Mouse (Mus musculus) thymus, adult 18-20 months (tissue): ENCODE data around the gene Ccl2.
A peak's percentile ranks its signal among the peaks of the same experiment; 100 is the strongest.

Experiments
- DNase-seq, 2 experiments: peaks; one replicate each; pipeline ENCODE4 v3.0.0; 2022; ENCODE audit warnings: mixed read lengths in 2 of 2

Gene Ccl2

DNA sequence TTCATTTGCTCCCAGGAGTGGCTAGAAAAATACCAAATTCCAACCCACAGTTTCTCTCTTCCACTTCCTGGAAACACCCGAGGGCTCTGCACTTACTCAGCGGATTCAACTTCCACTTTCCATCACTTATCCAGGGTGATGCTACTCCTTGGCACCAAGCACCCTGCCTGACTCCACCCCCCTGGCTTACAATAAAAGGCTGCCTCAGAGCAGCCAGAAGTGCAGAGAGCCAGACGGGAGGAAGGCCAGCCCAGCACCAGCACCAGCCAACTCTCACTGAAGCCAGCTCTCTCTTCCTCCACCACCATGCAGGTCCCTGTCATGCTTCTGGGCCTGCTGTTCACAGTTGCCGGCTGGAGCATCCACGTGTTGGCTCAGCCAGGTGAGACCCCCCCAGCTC, at the start of gene Ccl2:
TSS of gene Ccl2 (plus strand) at position 216 of the 400 bp plus-strand sequence.
- DNase-seq: peak in 1 of 2 experiments; percentile 7

DNA sequence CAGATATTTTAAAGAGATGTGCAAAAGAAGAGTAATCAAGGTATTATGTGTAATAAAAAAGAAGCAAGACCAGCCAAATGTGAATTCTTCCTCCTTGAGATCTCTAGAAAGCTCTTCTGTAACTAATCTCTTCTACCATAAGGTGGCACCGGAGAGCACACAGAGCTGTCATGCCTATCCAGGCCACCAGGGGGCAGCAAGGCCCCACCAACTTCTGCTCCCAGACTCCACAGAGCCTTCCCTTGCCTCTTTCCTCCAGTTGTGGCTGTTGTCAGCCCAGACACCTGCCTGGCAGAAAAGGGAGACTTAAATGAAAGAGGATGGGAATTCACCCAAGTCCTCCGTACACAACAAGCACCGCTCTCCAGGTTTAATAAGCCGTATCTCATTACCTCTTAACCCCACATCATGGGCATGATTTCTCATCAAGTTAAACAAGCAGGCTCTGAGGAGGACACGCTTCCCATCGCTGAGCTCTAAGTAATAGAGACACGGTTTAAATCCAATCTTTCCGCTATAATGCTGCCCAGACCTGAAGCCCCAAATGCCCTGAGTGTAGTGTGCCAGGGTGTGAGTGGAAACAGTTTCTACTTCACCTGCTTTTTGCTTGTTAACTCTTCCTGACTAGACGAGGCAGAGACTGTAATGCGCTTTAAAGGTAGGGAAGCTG, 39.1 kb upstream of the Ccl2 start:
- peak in 1 of 2 experiments; percentile 7 for DNase-seq

DNA sequence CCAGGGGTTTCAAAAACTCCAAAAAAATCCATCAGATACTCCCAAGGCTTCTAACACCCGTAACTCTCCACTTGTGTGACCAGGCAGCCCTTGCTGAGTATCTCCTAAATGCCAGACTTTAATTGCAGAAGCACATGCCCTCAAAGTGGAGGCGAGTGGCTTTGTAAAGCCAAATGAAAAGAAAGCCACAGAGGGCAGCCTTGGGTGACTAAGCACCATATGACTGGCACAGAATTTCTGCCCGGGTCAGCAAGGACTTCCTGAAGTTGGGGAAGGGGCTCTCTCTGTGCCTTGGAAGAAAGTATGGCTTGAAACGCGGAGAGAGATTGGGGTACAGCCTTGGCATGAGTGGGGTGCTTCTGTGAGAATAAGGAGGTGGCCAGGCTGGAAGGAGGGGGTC, 38.3 kb upstream of the Ccl2 start:
- DNase-seq: no peak

DNA sequence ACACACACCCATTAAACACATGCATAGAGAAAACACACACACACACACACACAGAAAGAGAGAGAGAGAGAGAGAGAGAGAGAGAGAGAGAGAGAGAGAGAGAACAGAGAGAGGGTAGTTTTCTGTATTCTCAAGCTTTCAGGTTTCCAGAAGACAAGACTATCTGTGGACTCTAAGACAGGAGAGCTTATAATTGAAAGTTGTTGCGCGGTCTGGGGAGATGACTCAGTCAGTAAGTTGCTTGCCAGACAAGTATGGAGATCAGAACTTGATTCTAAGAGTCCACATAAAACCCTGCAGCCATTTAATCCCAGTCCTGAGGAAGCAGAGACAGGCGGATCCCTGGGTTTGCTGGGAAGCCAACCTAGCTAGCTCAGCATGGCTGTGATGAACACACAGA, 36.7 kb upstream of the Ccl2 start:
- no peak for DNase-seq

DNA sequence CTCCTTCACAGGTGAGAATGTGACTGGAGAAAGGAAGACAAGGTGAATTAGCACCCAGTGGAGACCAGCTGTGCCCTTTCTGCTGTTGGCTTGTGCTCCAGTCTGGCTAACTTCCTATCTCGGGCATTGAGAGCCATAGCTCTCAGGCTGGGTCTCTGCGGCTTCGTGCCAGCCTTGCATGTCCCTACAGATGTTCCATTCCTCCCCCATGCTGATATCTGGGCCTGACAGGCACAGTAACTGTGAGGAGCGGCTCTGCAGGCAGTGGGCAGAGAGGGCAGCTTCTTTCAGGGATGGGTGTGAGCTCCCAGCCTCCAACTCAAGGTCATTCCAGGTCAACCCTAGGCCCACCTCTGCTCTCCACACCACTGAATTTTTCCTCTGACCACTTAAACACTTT, 35.9 kb upstream of the Ccl2 start:
- DNase-seq: no peak

DNA sequence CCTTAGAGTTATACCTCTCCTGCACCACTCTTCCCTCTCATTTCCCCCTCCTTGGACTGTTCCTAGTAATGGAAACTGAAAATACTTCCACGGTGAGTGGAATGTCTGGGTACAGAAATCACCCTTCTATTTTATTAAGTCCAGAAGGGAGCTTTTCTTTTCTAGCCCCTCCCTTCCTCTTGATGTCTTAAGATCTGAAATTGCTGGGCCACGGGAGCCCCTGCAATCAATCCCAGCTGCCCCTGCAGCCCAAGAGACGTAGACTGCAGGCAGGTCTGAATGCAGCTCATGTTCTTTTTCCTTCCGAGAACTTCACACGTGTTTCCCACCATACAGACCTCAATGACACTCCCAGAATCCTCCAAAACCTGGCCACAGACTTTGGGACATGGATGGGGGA, 34.8 kb upstream of the Ccl2 start:
- no peak for DNase-seq

DNA sequence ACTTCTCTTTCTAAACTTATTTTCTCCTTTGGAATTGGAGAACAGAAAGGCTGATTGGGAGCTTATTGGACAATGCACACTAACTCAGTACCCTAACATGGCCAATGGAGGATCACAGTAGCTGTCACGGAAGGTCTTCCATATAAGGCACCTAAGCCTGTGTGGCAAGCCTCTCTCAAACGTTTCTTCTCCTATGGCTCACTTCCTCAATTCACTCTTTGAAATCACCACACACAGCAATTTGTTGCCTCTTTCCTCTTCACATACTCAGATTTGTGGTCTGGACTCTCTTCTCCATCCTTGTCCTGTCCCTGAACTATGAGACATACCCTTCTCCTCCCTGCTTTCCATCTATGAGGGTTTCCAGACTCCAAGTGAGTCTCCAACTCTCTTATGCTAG, 30.6 kb upstream of the Ccl2 start:
- no peak for DNase-seq

DNA sequence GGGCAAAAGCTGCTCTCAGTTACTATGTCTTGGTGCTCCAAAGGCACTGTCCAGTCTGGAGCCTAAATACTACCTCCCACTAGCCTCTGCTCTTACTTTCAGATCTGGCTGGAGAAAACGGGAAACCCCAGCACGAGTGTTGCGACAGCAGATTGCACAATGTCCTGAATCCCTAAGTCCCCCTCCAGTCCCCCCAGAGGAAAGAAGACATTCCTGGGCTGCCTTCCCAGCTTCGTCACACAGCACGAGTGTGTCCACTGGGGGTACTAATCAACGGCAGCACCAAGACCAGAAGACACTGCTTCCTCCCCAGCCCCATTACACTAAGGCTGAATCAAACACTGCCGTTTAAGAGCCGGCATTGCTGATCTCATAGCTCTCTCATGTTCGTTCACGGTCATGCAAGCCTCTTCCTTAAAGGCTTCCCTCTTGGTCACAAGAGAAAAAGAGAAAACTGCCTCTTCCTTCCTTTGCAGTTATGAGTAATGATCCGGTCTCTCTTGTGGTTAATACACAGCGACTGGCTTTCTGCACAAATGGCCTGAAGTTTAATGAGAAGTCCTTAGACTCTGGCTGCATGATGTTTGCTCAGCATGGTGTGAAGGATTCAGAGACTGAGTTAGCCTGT, 28.5 kb upstream of the Ccl2 start:
- DNase-seq: peak; percentile 6 to 8

DNA sequence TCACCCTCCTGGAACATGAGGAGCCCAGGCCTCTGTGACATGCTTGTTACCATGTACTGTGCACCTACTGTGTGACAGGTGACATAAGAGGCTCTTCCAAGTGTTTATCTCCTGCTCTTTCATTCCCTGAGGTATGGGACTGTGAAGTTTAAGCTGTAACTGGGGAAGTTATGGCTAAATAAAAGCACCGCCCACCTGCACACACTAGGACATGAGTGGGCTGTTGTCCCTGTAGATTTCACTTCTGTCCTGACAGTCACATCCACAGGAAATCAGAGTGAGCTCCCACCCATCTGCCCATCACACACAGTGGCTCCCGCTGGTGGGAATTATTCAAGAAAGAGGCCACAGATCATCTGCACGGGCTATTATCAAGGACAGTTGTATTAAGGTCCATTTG, 25.3 kb upstream of the Ccl2 start:
- DNase-seq: no peak

DNA sequence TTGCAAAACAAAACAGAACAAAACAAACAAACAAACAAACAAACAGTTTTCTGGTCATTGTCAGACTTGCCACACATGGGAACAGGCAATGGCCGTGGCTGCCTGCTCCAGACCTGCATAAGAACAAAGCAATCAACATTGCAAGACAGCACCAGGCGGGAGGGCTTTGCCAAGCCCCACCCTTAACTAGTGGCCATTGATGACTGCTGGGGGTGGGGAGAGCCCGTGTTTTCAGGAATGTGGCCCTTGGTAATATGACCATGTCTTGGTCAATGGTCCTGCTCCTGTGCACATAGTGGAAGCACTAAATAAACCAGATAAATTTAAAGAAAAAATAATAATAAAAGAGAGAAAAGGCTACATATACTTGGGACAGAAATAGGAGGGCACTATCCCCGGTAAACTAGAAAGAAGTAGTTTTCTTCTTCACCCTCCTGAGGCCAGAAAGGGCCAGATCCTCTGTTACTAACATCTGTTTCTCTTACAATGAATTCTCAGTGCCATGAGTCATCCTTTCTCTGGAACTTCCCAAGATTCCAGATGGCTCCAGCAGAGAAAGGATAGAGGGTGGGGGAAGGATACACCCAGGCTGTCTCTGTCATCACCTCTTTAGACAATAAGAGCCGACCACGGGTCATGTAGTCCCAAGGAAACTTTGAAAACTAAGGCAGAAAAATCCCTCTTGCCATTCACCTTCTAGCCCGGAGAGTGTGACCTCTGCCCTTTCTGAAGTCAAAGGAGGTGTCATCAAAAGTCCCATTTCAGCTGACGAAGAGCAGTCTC, 23.8 kb upstream of the Ccl2 start:
- DNase-seq: no peak

DNA sequence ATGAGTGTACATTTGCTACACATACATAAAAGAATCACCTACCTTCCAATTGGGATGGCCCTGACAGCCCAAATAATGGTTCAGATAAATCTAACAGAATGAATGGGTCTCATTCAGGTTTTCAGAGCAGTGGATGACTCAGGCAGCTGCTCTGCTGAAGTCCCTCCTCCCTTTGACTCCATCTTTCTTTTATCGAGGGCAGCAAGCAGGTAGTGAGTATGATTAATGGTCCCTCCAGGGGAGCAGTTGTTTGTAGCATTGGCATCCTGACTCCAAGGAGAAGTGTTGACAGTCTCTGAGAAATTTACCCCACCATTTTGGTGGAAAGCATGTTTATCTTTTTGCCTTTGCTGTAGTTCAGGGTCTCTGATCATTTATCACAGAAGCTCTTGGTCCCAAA, 21.6 kb upstream of the Ccl2 start:
- no peak for DNase-seq

DNA sequence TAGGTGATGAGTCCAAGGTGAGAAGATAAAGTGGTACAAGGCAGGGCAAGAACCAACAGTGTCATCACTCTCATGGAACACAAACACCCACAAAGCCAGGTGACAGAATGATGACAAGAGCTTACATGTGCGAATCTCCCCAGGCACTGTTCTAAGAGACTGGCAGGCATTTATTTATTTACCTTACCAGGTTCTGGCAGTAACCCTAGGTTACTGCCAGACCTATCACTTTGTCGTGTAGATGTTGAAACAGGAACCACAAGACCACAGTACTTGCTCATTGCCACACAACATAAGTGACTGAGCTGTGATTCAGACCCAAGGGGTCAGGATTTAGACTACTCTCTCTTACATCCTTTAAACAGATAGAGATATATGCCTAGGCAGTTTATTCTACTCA, 20.3 kb upstream of the Ccl2 start:
- DNase-seq: no peak

DNA sequence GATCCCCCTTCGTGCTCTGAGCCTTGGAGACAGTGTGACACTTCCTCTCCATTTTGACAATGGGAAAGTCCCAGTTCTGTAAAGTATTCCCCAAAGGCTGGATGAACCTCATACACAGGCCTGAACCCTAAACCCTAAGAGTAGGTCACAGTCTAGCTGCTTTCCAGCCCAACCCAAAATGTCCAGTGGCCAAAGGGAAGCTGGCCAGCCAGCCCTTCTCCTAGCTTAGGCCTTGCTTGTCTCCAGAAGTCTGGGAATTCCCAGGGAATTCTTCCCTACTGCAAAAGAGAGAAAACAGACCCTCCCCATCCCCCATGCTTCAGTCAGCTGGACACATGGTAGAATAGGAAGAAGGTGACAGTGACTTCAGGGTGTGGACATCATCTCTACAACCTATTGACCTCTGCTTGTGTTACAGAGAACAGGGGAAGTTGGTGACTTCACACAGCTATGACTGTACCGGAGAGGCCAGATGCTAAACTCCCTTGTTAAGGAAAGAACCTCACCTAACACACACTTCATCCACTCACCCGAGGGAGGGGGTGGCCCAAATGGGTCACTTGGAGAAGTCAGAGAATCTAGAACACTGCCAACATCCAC, 19.1 kb upstream of the Ccl2 start:
- no peak for DNase-seq

DNA sequence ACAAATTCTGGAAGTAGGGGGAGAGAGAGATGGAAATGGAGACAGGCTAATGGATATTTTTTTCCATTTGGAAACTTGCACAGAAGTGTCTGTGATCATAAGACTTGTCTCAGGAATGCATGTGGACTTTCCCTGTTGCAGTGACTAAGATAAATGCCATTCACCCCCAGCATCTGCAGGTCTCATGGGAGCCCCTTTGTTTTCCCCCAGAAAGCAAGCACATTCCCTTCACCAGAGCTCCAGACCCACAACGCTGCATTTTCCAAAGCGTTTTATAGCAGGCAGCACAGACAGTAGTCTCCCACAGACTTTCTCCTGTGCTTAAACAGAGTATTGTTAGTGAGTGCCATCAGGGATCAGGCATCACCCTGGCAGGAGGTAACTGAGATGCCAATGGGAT, 16.0 kb upstream of the Ccl2 start:
- no peak for DNase-seq

DNA sequence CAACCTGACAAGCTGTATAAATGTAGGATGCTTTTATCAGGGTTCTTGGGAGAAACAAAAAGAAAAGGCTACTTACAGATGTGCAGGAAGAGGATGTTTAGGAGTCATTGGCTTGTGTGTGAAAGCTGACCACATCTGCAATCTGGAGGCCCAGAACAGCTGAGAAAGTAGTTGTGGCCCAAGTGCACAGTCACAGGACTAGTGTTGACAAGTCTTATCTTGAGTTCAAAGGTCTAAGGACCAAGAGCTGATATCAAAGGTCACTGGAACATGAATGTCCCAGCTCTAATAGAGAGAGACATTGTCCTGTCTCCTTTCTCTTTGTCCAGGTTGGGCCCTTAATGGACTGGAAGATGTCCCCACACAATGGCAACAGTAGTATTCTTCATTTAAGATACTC, 15.6 kb upstream of the Ccl2 start:
- DNase-seq: no peak

DNA sequence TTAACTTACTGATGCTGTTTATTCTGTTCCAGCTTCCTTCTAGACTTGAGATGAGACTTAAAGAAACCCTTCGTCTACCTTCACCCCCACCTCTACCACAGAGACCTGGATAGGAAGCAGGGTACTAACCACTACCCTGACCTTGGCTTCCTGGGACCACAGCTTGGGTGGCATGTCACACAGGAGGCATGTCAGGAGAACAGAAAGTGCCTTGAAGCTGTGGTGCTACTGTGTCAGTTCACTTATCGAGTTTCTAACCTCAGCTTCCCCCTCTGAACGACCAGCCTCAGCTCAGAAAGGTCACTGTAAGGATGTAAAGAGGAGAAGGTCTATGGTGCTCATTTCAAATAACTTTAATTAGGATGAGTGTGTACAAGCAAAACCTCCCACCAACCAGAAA, 14.0 kb upstream of the Ccl2 start:
- no peak for DNase-seq

DNA sequence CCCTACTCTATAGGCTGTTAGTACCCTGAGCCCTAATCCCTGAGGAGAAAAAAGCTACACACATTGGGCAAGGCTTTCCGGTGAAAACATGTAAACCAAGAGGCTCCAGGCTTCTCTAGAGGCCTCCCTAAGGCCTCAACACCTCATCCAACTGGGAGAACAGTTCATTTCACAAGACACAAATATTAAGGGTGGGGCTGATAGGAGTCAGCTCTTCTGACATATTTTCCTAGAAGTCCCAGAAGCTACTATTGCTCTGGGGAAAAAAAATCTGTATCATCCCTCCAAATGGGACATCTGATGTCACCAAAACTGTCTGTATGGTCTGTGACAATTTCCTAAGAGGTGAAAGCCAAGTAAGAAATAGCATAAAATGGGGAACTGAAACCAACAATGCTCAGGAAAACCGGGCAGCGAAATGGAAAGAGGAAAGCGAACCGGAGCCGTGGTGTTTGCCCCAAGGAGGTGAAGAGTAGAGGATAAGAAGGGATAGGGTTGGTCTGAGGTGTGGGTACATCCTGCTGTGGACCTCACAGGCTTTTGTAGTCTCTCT, 12.8 kb upstream of the Ccl2 start:
- no peak for DNase-seq

DNA sequence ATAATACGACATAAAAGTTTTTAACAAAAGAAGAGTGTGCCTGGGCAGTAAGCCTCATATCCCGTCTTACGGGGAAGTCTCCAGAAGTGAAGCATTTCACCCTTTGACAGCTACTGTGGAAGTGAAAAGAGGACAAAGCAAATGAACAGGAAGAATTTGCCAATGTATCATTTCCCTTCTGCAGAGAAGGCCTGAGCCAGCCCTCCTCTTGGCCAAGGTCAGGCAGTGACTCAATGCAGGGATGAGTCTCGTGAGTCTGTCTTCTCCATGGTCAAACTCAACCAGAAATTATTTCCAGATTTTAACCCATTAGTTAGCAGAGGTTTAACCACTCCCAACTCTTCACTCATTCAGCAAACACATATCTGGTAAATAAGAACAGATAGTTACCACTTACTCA, 11.6 kb upstream of the Ccl2 start:
- no peak for DNase-seq

DNA sequence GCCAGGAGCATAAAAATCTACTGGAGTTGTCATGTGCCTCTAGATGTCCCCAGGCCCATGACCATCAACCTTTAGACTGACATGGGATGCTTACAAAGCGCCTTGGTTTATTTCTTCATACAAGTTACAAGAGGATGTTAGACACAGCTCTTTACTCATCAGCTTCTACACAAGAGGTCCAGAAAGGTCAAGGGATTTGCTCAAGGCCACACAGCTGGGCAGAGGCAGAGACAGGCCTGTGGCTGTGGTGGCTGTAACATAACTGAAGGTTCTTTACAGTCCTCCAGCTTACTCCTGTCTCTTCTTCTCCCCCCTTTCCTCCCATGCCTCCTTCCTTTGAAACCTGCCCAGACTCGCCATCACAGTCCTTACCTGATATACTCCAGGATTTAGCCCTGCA, 5.2 kb upstream of the Ccl2 start:
- DNase-seq: no peak

DNA sequence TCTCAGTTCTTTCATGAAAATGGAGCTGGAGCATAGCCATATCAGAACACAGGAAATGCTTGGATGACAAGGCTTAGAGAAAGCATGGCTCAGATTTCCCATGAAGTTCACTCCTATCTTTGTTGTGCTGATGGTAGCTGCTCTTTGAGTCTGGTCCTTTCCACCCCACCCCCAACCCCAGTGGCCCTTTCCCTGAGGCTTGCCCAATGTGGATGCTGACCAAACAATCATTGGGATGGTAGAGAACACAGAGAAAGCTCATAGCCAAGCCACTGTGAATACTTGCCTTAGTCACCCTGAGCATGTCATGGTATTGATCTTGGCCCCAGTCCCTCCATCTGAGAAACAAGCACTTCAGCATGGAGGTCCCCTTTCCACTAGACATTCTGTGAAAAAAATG, 3.2 kb upstream of the Ccl2 start:
- DNase-seq: no peak

DNA sequence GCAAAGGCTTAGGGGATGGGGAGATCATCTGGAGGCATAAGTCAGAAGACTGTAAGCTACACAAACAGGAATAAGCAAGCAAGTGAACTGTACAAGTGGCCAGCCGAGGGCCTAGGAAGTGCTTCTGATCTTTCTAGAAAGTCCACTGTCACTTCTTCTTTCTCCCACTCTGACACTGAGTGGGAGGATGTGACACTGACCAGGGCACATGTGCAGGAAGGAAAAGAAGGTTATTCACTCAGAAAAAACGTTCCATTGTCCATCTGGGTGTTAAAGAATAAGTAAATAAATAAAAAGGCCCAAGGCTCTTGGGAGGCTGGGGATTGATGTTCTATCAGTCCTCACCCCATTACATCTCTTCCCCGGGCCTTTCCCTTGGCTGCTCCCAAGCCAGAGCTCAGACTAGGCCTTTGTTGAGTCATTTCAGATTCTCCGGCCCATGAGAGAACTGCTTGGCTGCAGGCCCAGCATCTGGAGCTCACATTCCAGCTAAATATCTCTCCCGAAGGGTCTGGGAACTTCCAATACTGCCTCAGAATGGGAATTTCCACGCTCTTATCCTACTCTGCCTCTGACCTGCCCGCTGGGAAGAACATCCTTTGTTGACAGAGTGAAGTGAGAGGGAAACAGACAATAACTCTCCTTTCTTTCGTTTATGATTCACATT, 2.6 kb upstream of the Ccl2 start:
- no peak for DNase-seq

DNA sequence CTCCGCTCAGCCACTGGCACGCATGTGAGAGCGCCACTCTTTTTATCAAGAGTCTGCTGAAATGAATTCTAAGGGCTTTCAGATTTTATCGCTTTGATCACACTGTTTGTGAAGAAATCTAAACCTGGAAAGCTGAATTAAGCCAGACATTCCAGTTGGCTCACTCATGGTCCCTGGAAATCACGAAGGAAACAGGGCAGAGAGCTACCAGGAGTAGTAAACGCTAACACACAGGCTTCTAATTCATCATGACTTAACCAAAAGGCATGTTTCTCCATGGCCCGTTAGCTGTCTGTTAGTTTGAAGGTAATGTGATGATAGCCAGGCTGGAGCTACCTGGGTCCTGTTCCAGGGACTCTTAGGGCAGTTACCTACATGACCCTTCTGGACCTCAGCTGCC, 925 bp upstream of the Ccl2 start:
- DNase-seq: no peak

DNA sequence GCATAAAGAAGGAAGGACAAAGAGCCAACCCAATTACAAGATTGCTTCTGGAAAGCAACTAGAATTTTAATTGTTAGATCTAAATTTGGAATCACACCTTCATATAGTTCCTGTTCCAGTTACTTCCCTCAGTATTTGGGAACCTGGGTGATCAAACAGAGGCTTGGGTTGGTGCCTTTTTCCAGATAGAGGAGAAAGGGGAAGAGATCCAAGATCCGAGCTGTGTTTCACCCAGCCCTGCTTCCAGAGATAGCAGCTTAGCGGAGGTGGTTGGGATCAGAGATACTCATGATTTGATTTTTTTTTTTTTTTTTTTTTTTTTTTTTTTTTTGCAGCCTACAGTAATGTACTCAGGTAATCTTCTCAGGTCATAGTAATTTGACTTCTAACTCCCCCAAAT, 486 bp downstream of the Ccl2 start:
- no peak for DNase-seq
